Mouse (Mus musculus) embryonic facial prominence, embryonic 15.5 days (tissue): ENCODE measurements around the gene Ric1. TPM values are rescaled to one million over a fixed set of nuclear protein-coding genes. Genes with fewer than 3 reads are reported as not detected.

Experiments used
- ATAC-seq: fragments of 200-750 bp; cut with Nextera tagmentation; 2 replicates; pipeline ENCODE4 v1.8.0; 2017; ENCODE audit warnings: low read depth, moderate TSS enrichment; ENCODE audit not compliant: insufficient number of reproducible peaks, low FRiP score, low TSS enrichment
- H3K27ac ChIP-seq: fragments of 300-500 bp; sonication (generic); replicated peaks from 2 replicates; pipeline ENCODE4 v1.5.1; 2015; ENCODE audit warnings: mild to moderate bottlenecking, inconsistent platforms
- H3K27me3 ChIP-seq: fragments of 300-500 bp; sonication (generic); 2 replicates; pipeline ENCODE4 v1.6.1; 2015; ENCODE audit warnings: inconsistent platforms
- H3K36me3 ChIP-seq: fragments of 300-500 bp; sonication (generic); 2 replicates; pipeline ENCODE4 v1.6.1; 2015; ENCODE audit warnings: mild to moderate bottlenecking, inconsistent platforms
- H3K4me1 ChIP-seq: fragments of 300-500 bp; sonication (generic); 2 replicates; pipeline ENCODE4 v1.6.1; 2015; ENCODE audit warnings: inconsistent platforms
- H3K4me2 ChIP-seq: fragments of 300-500 bp; sonication (generic); replicated peaks from 2 replicates; pipeline ENCODE4 v1.6.1; 2015; ENCODE audit warnings: mild to moderate bottlenecking, inconsistent platforms
- H3K4me3 ChIP-seq: fragments of 300-500 bp; sonication (generic); replicated peaks from 2 replicates; pipeline ENCODE4 v1.5.1; 2015; ENCODE audit warnings: mild to moderate bottlenecking, inconsistent platforms
- H3K9ac ChIP-seq: fragments of 300-500 bp; sonication (generic); 2 replicates; pipeline ENCODE4 v1.6.1; 2015; ENCODE audit warnings: inconsistent platforms
- H3K9me3 ChIP-seq: fragments of 300-500 bp; sonication (generic); replicated peaks from 2 replicates; pipeline ENCODE4 v1.6.1; 2016; ENCODE audit warnings: inconsistent platforms
- WGBS: fragments of 180-500 bp; shearing (Covaris S2); methylation state at CpG from one replicate; pipeline ENCODE4 v1.1.7; 2015; 5-methylcytosine and 5-hydroxymethylcytosine counted together
- polyA plus RNA-seq: library from polyadenylated mRNA; unstranded; fragments of >200 nt; fragmentation: Nextera tagmentation; extraction: Ambion mirVana; gene quantifications from 2 replicates; pipeline ENCODE4 v1.2.1, GENCODE M21; 2015

Ric1 gene
- polyA plus RNA-seq, 1 experiment from 2014 or later, result 20.3 TPM

- Histone ChIP-seq H3K36me3 (peaks cover 39% of the 10 kb centered on the region), H3K4me2 (no peak overlapping the region), H3K27me3 (no peaks in the 10 kb centered on the region), H3K9me3 (no peaks in the 10 kb centered on the region), H3K9ac (no peak overlapping the region), H3K27ac (no peak overlapping the region), H3K4me1 (no peaks in the 10 kb centered on the region), H3K4me3 (no peak overlapping the region)
- 85% methylated on average over 4 of the region's 4 CpGs for WGBS
- ATAC-seq, result no peak
These were observed 86.1 kb downstream of the Ric1 start for GRCm38 (mm10) chr19:29608212-29608611.

GRCm38 (mm10) chr19:29610907-29611306 lies 88.8 kb downstream of the Ric1 start:
- Histone ChIP-seq H3K4me1 (no peaks in the 10 kb centered on the region), H3K4me3 (no peak overlapping the region), H3K27me3 (no peaks in the 10 kb centered on the region), H3K4me2 (no peak overlapping the region), H3K9ac (no peak overlapping the region), H3K36me3 (peaks cover 32% of the 10 kb centered on the region), H3K27ac (no peak overlapping the region), H3K9me3 (no peaks in the 10 kb centered on the region)
- 88% methylated on average over 10 of the region's 10 CpGs for WGBS
- no peak for ATAC-seq

GRCm38 (mm10) chr19:29612102-29612501 lies 90.0 kb downstream of the Ric1 start:
- Histone ChIP-seq H3K9ac (no peak overlapping the region), H3K27me3 (no peaks in the 10 kb centered on the region), H3K4me3 (no peak overlapping the region), H3K27ac (no peak overlapping the region), H3K4me1 (no peaks in the 10 kb centered on the region), H3K36me3 (peaks cover 32% of the 10 kb centered on the region), H3K9me3 (no peaks in the 10 kb centered on the region), H3K4me2 (no peak overlapping the region)
- ATAC-seq, result no peak
- 85% methylated on average over 2 of the region's 2 CpGs for WGBS

- Histone ChIP-seq H3K27ac (peak overlapping the region; percentile 76), H3K9ac (no peak overlapping the region), H3K9me3 (no peaks in the 10 kb centered on the region), H3K27me3 (no peaks in the 10 kb centered on the region), H3K36me3 (peaks cover 17% of the 10 kb centered on the region; the same call in 1 of the 2 replicates), H3K4me2 (peak overlapping the region; percentile 29), H3K4me3 (0 out of 2 replicates have a peak overlapping the region, but pooled peaks have one; percentile 0), H3K4me1 (peaks cover 10% of the 10 kb centered on the region; the same call in 1 of the 2 replicates)
- peak; percentile 34; the same call in 1 of the 2 replicates for ATAC-seq
- WGBS, result 19% methylated on average over 9 of the region's 9 CpGs
These were observed 119.0 kb downstream of the Ric1 start for GRCm38 (mm10) chr19:29641055-29641454.

GRCm38 (mm10) chr19:29641510-29641909 lies 119.4 kb downstream of the Ric1 start:
- Histone ChIP-seq H3K9me3 (no peaks in the 10 kb centered on the region), H3K36me3 (peaks cover 17% of the 10 kb centered on the region; the same call in 1 of the 2 replicates), H3K27ac (peak overlapping the region; percentile 24; the same call in 1 of the 2 replicates), H3K27me3 (no peaks in the 10 kb centered on the region), H3K9ac (no peak overlapping the region), H3K4me3 (no peak overlapping the region), H3K4me2 (peak overlapping the region; percentile 29; the same call in 1 of the 2 replicates), H3K4me1 (peaks cover 10% of the 10 kb centered on the region; the same call in 1 of the 2 replicates)
- ATAC-seq, result no peak
- WGBS, result 71% methylated on average over 5 of the region's 5 CpGs

GRCm38 (mm10) chr19:29642211-29642610 lies 120.1 kb downstream of the Ric1 start:
- ATAC-seq, result 0 out of 2 replicates have a peak, but pooled peaks have one; percentile 43
- Histone ChIP-seq H3K4me3 (no peak overlapping the region), H3K9ac (no peak overlapping the region), H3K4me2 (no peak overlapping the region), H3K27ac (no peak overlapping the region), H3K36me3 (peaks cover 10% of the 10 kb centered on the region; the same call in 1 of the 2 replicates), H3K9me3 (no peaks in the 10 kb centered on the region), H3K4me1 (peaks cover 10% of the 10 kb centered on the region; the same call in 1 of the 2 replicates), H3K27me3 (no peaks in the 10 kb centered on the region)
- 38% methylated on average over 6 of the region's 6 CpGs for WGBS

- ATAC-seq, result no peak
- Histone ChIP-seq H3K4me3 (no peak overlapping the region), H3K4me2 (no peak overlapping the region), H3K27ac (no peak overlapping the region), H3K27me3 (no peaks in the 10 kb centered on the region), H3K9me3 (no peaks in the 10 kb centered on the region), H3K4me1 (peaks cover 11% of the 10 kb centered on the region; the same call in 1 of the 2 replicates), H3K9ac (no peak overlapping the region), H3K36me3 (peaks cover 6% of the 10 kb centered on the region; the same call in 1 of the 2 replicates)
- 79% methylated on average over 11 of the region's 11 CpGs for WGBS
These were observed 121.3 kb downstream of the Ric1 start for GRCm38 (mm10) chr19:29643194-29643922.

GRCm38 (mm10) chr19:29644747-29645146 lies 122.7 kb downstream of the Ric1 start:
- no peak for ATAC-seq
- Histone ChIP-seq H3K27ac (no peak overlapping the region), H3K9me3 (no peaks in the 10 kb centered on the region), H3K36me3 (peaks cover 6% of the 10 kb centered on the region; the same call in 1 of the 2 replicates), H3K4me2 (no peak overlapping the region), H3K27me3 (no peaks in the 10 kb centered on the region), H3K4me1 (peaks cover 13% of the 10 kb centered on the region; the same call in 1 of the 2 replicates), H3K9ac (no peak overlapping the region), H3K4me3 (no peak overlapping the region)
- 92% methylated on average over 6 of the region's 6 CpGs for WGBS

- no peaks in the 10 kb centered on the region for H3K27me3 ChIP-seq
- H3K4me3 ChIP-seq, result peak within 1 kb of the TSS; percentile 95
- under 1% methylated on average over 90 of the region's 90 CpGs for WGBS
- peaks cover 6% of the 10 kb centered on the region; the same call in 1 of the 2 replicates for H3K36me3 ChIP-seq
- H3K4me1 ChIP-seq, result 0 out of 2 replicates have a peak, but pooled peaks cover 3% of the 10 kb centered on the region
- H3K4me2 ChIP-seq, result peak within 1 kb of the TSS; percentile 59
- ATAC-seq, result peak; percentile 90
- peak within 1 kb of the TSS; percentile 95 for H3K27ac ChIP-seq
- peak within 1 kb of the TSS; percentile 78 for H3K9ac ChIP-seq
- H3K9me3 ChIP-seq, result no peaks in the 10 kb centered on the region
These were observed 125.8 kb downstream of the Ric1 start, which contains the start of gene Ermp1 for GRCm38 (mm10) chr19:29647651-29648549. TSS of gene Ermp1 (minus strand) at chr19:29648415.

GRCm38 (mm10) chr19:29648550-29648914 lies 126.5 kb downstream of the Ric1 start:
- H3K27me3 ChIP-seq, result no peaks in the 10 kb centered on the region
- peak overlapping the region; percentile 78; the same call in 1 of the 2 replicates for H3K9ac ChIP-seq
- peak overlapping the region; percentile 95 for H3K4me3 ChIP-seq
- WGBS, result 25% methylated on average over 4 of the region's 4 CpGs
- no peaks in the 10 kb centered on the region for H3K9me3 ChIP-seq
- H3K4me2 ChIP-seq, result peak overlapping the region; percentile 59
- no peak for ATAC-seq
- peak overlapping the region; percentile 95; the same call in 1 of the 2 replicates for H3K27ac ChIP-seq
- 0 out of 2 replicates have a peak, but pooled peaks cover 3% of the 10 kb centered on the region for H3K4me1 ChIP-seq
- peaks cover 6% of the 10 kb centered on the region; the same call in 1 of the 2 replicates for H3K36me3 ChIP-seq

GRCm38 (mm10) chr19:29649683-29650082 lies 127.6 kb downstream of the Ric1 start:
- no peaks in the 10 kb centered on the region for H3K27me3 ChIP-seq
- no peak for ATAC-seq
- H3K36me3 ChIP-seq, result peaks cover 6% of the 10 kb centered on the region; the same call in 1 of the 2 replicates
- H3K9me3 ChIP-seq, result no peaks in the 10 kb centered on the region
- 81% methylated on average over 1 of the region's 1 CpGs for WGBS
- H3K4me2 ChIP-seq, result no peak overlapping the region
- 0 out of 2 replicates have a peak, but pooled peaks cover 3% of the 10 kb centered on the region for H3K4me1 ChIP-seq
- H3K9ac ChIP-seq, result no peak overlapping the region
- H3K4me3 ChIP-seq, result no peak overlapping the region
- H3K27ac ChIP-seq, result no peak overlapping the region
